Mouse (Mus musculus): ENCODE measurements around the gene Calml4. TPM values are rescaled to one million over a fixed set of nuclear protein-coding genes. Genes with fewer than 3 reads are reported as not detected.
"Not testable (repeated sequence)": the region's sequence is repeated elsewhere in the genome, so short reads cannot be mapped to it uniquely, and the experiment has no call there.

Calml4 gene
- total and polyA plus RNA-seq, 3 experiments, result 0.97 to 12.0 (median 7.8) TPM

GRCm38 (mm10) chr9:62835705-62836446 lies 22.0 kb upstream of the Calml4 start:
- DNase-seq, result no peak

- DNase-seq, result no peak
Measured at GRCm38 (mm10) chr9:62837611-62838010, 20.3 kb upstream of the Calml4 start.

GRCm38 (mm10) chr9:62838146-62838505 lies 19.8 kb upstream of the Calml4 start:
- no peak for DNase-seq

GRCm38 (mm10) chr9:62838506-62839171 lies 19.2 kb upstream of the Calml4 start, which contains the start of gene Cln6:
Gene Cln6, plus strand, starts transcription at chr9:62838785.
- DNase-seq, result peak; percentile 89

GRCm38 (mm10) chr9:62839172-62839770 lies 18.6 kb upstream of the Calml4 start:
- DNase-seq, result no peak

- no peak for DNase-seq
Measured at GRCm38 (mm10) chr9:62843356-62844024, 14.4 kb upstream of the Calml4 start.

GRCm38 (mm10) chr9:62844461-62844860 lies 13.4 kb upstream of the Calml4 start:
- DNase-seq, result no peak

GRCm38 (mm10) chr9:62847694-62848093 lies 10.2 kb upstream of the Calml4 start:
- peak; percentile 84 for DNase-seq

- no peak for DNase-seq
Measured at GRCm38 (mm10) chr9:62848641-62849040, 9.2 kb upstream of the Calml4 start.

GRCm38 (mm10) chr9:62851571-62851970 lies 6.3 kb upstream of the Calml4 start:
- no peak for DNase-seq

GRCm38 (mm10) chr9:62854483-62854882 lies 3.4 kb upstream of the Calml4 start:
- DNase-seq, result no peak

- peak; percentile 33 for DNase-seq
Measured at GRCm38 (mm10) chr9:62857216-62857615, 664 bp upstream of the Calml4 start.

GRCm38 (mm10) chr9:62858266-62859019 lies 563 bp downstream of the Calml4 start:
- DNase-seq, result no peak

GRCm38 (mm10) chr9:62860102-62860501 lies 2.2 kb downstream of the Calml4 start:
- DNase-seq, result not testable (repeated sequence)

- DNase-seq, result no peak
Measured at GRCm38 (mm10) chr9:62860866-62861265, 3.0 kb downstream of the Calml4 start.

GRCm38 (mm10) chr9:62869236-62869635 lies 11.4 kb downstream of the Calml4 start:
- not testable (repeated sequence) for DNase-seq

- no peak for DNase-seq
Measured at GRCm38 (mm10) chr9:62870728-62871127, 12.8 kb downstream of the Calml4 start.

- DNase-seq, result no peak
Measured at GRCm38 (mm10) chr9:62876966-62877616, 19.2 kb downstream of the Calml4 start.

GRCm38 (mm10) chr9:62877825-62878224 lies 19.9 kb downstream of the Calml4 start:
- no peak for DNase-seq

GRCm38 (mm10) chr9:62881871-62882270 lies 24.0 kb downstream of the Calml4 start:
- DNase-seq, result peak; percentile 18

- DNase-seq, result peak; percentile 60
Measured at GRCm38 (mm10) chr9:62894486-62894885, 36.6 kb downstream of the Calml4 start.

All from adrenal gland, adult 2 months (tissue).